Mouse (Mus musculus): ENCODE measurements around the gene Gm49450. TPM values are rescaled to one million over a fixed set of nuclear protein-coding genes. Genes with fewer than 3 reads are reported as not detected.
"Not testable (repeated sequence)": the region's sequence is repeated elsewhere in the genome, so short reads cannot be mapped to it uniquely, and the experiment has no call there.

Gm49450 gene
- polyA plus RNA-seq, 1 experiment from 2014 or later = not detected

GRCm38 (mm10) chr15:98941539-98941938 is 11.8 kb downstream of the Gm49450 start:
- H3K4me1 ChIP-seq (ENCODE audit: control insufficient read depth, insufficient read depth, low read length) = no peaks in the 10 kb centered on the region

GRCm38 (mm10) chr15:98940816-98941215 is 12.5 kb downstream of the Gm49450 start:
- Histone ChIP-seq H3K4me1 (ENCODE audit: control insufficient read depth, insufficient read depth, low read length) (no peaks in the 10 kb centered on the region), H3K4me3 (ENCODE audit: low read depth, low read length) (no peak overlapping the region), H3K27ac (replicated peaks; ENCODE audit: low read depth, low read length) (no peak overlapping the region), H3K9me3 (ENCODE audit: control insufficient read depth, low read length) (no peaks in the 10 kb centered on the region), H3K4me2 (ENCODE audit: low read depth, severe bottlenecking) (no peak overlapping the region; the same call in 1 of the 2 replicates), H3K9ac (ENCODE audit: low read length) (no peak overlapping the region), H3K27me3 (ENCODE audit: control insufficient read depth, insufficient read depth, low read length) (no peaks in the 10 kb centered on the region), H3K36me3 (ENCODE audit: control insufficient read depth, insufficient read depth, low read length) (no peaks in the 10 kb centered on the region)
- ATAC-seq (ENCODE audit: insufficient number of reproducible peaks, low FRiP score, low TSS enrichment, low read depth) (no peak), DNase-seq (ENCODE audit: low spot score) (no peak)
- WGBS = 74% methylated on average over 10 of the region's 10 CpGs

More at GRCm38 (mm10) chr15:98941539-98941938, 11.8 kb downstream of the Gm49450 start:
- H3K9ac ChIP-seq (ENCODE audit: low read length) = no peak overlapping the region
- no peaks in the 10 kb centered on the region for H3K9me3 ChIP-seq (ENCODE audit: control insufficient read depth, low read length)
- no peak overlapping the region for H3K27ac ChIP-seq (replicated peaks; ENCODE audit: low read depth, low read length)
- ATAC-seq (ENCODE audit: insufficient number of reproducible peaks, low FRiP score, low TSS enrichment, low read depth) (no peak), DNase-seq (ENCODE audit: low spot score) (no peak)
- H3K4me2 ChIP-seq (ENCODE audit: low read depth, severe bottlenecking) = no peak overlapping the region
- H3K27me3 ChIP-seq (ENCODE audit: control insufficient read depth, insufficient read depth, low read length) = no peaks in the 10 kb centered on the region
- H3K36me3 ChIP-seq (ENCODE audit: control insufficient read depth, insufficient read depth, low read length) = no peaks in the 10 kb centered on the region
- H3K4me3 ChIP-seq (ENCODE audit: low read depth, low read length) = no peak overlapping the region
- WGBS = 80% methylated on average over 2 of the region's 2 CpGs

DNA sequence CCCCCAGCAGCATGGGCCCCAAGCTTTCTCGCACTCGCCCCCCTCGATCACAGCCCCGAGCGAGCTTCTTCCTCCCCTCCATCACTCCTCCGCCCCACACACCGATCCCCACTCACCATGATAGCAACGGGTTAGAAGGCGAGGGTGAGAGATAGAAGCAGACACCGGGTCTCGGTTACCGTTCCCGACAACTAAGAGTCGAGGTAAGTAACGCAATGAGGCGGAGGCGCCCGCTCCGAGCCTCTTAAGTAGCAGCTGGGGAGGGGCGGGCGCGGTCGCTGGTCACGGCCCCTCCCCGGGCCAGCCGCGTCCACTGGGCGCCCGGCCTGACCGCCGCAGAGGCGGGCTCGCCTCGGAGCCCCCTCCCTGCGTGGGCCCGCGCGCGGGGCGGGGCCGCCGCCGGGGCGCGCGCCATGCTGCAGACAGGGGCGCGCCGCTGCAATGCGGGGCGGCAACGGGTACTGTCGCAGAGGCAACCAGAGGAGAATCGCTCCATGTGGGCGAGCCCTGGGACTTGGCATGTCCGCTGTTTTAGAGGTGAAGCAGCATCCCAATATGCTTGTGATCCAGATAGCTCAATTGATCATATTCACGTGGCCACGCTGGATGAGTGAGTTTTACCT is 19.0 kb downstream of the Gm49450 start, which contains the start of gene Tuba1b:
TSS of gene Tuba1b (minus strand) at position 349 of the 623 bp plus-strand sequence.
- under 1% methylated on average over 57 of the region's 58 CpGs for WGBS
- DNase-seq (ENCODE audit: low spot score) (peak; percentile 94), ATAC-seq (ENCODE audit: insufficient number of reproducible peaks, low FRiP score, low TSS enrichment, low read depth) (peak; percentile 89)
- Histone ChIP-seq H3K4me3 (ENCODE audit: low read depth, low read length) (peak within 1 kb of the TSS; percentile 82), H3K27ac (replicated peaks; ENCODE audit: low read depth, low read length) (peak within 1 kb of the TSS; percentile 92), H3K4me1 (ENCODE audit: control insufficient read depth, insufficient read depth, low read length) (peaks cover 9% of the 10 kb centered on the region), H3K4me2 (ENCODE audit: low read depth, severe bottlenecking) (peak within 1 kb of the TSS; percentile 89), H3K9me3 (ENCODE audit: control insufficient read depth, low read length) (no peaks in the 10 kb centered on the region), H3K36me3 (ENCODE audit: control insufficient read depth, insufficient read depth, low read length) (peaks cover 4% of the 10 kb centered on the region; the same call in 1 of the 2 replicates), H3K27me3 (ENCODE audit: control insufficient read depth, insufficient read depth, low read length) (no peaks in the 10 kb centered on the region), H3K9ac (ENCODE audit: low read length) (peak within 1 kb of the TSS; percentile 96)

DNA sequence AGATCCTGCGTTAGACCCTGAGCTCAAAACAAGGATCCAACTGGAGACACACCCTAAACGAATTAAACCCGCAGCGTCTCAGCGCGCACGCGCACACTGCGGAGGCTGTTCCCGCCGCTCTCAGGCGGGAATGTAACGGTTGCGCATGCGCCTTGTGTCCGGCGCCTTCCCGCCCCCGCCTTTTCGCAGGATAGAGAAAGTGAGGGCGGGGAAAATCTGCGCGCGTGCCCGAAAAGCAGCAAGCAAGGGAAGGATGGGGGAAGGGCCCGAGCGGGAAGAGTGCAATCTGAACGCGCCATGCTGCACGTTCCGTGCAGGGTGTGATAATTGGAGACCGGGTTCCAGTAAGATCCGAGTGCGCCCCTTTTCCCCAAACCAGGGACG is 19.5 kb downstream of the Gm49450 start:
- ATAC-seq (ENCODE audit: insufficient number of reproducible peaks, low FRiP score, low TSS enrichment, low read depth) (peak; percentile 82), DNase-seq (ENCODE audit: low spot score) (peak; percentile 99)
- H3K9ac ChIP-seq (ENCODE audit: low read length) = peak overlapping the region; percentile 96
- no peaks in the 10 kb centered on the region for H3K9me3 ChIP-seq (ENCODE audit: control insufficient read depth, low read length)
- peaks cover 4% of the 10 kb centered on the region; the same call in 1 of the 2 replicates for H3K36me3 ChIP-seq (ENCODE audit: control insufficient read depth, insufficient read depth, low read length)
- H3K27ac ChIP-seq (replicated peaks; ENCODE audit: low read depth, low read length) = peak overlapping the region; percentile 92
- H3K4me2 ChIP-seq (ENCODE audit: low read depth, severe bottlenecking) = peak overlapping the region; percentile 89
- no peaks in the 10 kb centered on the region for H3K27me3 ChIP-seq (ENCODE audit: control insufficient read depth, insufficient read depth, low read length)
- H3K4me1 ChIP-seq (ENCODE audit: control insufficient read depth, insufficient read depth, low read length) = peaks cover 10% of the 10 kb centered on the region
- WGBS = under 1% methylated on average over 35 of the region's 35 CpGs
- H3K4me3 ChIP-seq (ENCODE audit: low read depth, low read length) = peak overlapping the region; percentile 82

DNA sequence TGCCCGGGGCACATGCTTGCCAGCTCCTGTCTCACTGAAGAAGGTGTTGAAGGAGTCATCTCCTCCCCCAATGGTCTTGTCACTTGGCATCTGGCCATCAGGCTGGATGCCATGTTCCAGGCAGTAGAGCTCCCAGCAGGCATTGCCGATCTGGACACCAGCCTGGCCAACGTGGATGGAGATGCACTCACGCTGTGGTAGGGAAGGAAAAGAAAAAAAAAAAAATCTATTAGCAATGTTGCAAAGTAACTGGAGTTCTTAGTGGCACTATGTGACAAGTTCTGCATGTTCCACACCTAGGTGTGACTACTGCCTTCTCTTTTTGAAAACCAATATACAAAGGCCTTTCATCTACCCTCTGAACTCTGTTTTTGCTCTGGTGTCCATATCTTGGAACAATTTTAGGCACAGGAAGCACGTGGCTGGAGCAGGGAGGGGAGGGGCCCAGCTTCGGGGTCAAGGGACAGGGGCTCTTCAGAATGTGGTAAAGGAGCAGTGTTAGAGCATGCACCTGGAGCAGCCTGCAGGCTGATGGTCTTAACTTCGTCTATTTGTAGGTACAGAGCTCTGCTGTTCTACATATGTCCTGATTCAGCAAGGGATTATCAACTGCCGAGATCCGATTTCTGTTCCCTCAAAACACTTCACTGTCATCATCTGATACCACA is 20.2 kb downstream of the Gm49450 start:
- Histone ChIP-seq H3K4me2 (ENCODE audit: low read depth, severe bottlenecking) (peak overlapping the region; percentile 89), H3K4me1 (ENCODE audit: control insufficient read depth, insufficient read depth, low read length) (peaks cover 11% of the 10 kb centered on the region), H3K27ac (replicated peaks; ENCODE audit: low read depth, low read length) (peak overlapping the region; percentile 10; the same call in 1 of the 2 replicates), H3K9ac (ENCODE audit: low read length) (peak overlapping the region; percentile 71), H3K4me3 (ENCODE audit: low read depth, low read length) (peak overlapping the region; percentile 82)
- H3K36me3 ChIP-seq (ENCODE audit: control insufficient read depth, insufficient read depth, low read length); H3K27me3 ChIP-seq (ENCODE audit: control insufficient read depth, insufficient read depth, low read length); H3K9me3 ChIP-seq (ENCODE audit: control insufficient read depth, low read length); ATAC-seq (ENCODE audit: insufficient number of reproducible peaks, low FRiP score, low TSS enrichment, low read depth): not testable (repeated sequence)
- WGBS = 17% methylated on average over 8 of the region's 9 CpGs
- DNase-seq (ENCODE audit: low spot score) = peak; percentile 34

GRCm38 (mm10) chr15:98930998-98931397 is 22.4 kb downstream of the Gm49450 start:
- Histone ChIP-seq H3K27ac (replicated peaks; ENCODE audit: low read depth, low read length) (no peak overlapping the region), H3K9me3 (ENCODE audit: control insufficient read depth, low read length) (no peaks in the 10 kb centered on the region), H3K36me3 (ENCODE audit: control insufficient read depth, insufficient read depth, low read length) (peaks cover 4% of the 10 kb centered on the region; the same call in 1 of the 2 replicates), H3K9ac (ENCODE audit: low read length) (no peak overlapping the region), H3K4me2 (ENCODE audit: low read depth, severe bottlenecking) (no peak overlapping the region), H3K4me3 (ENCODE audit: low read depth, low read length) (no peak overlapping the region), H3K4me1 (ENCODE audit: control insufficient read depth, insufficient read depth, low read length) (peaks cover 11% of the 10 kb centered on the region), H3K27me3 (ENCODE audit: control insufficient read depth, insufficient read depth, low read length) (no peaks in the 10 kb centered on the region)
- ATAC-seq (ENCODE audit: insufficient number of reproducible peaks, low FRiP score, low TSS enrichment, low read depth) = no peak
- WGBS = 90% methylated on average over 3 of the region's 3 CpGs
- DNase-seq (ENCODE audit: low spot score) = no peak

DNA sequence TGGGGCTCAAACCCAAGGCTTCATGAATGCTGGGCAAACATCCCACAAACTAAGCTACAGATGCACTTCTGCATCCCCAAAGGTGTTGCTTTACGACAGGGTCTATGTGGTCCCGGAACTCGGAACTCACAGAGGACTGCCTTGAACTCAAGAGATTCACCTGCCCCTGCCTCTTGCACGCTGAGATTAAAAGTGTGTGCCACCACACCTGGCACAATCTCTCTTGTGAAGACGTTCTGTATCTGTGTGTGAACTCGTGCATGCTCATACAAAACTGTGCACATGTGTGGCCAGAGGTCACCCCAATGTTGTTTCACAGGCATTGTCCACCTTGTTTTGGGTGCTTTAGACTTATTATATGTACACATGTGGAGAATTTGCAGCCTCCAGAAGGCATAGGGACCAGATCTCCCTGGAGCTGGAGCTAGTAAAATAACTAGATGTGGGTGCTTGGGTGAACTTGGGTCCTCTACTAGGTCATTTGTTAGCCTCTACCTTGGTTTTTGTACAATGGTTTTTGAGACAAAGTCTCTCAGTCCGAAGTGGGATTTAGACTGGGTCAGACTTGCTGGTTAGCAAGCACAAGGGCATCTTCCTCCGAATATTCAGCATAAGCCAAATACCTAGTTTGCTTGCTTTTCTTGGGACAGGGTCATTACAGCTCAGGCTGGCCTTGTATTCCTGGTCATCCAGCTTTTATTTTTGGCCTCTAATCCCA is 23.2 kb downstream of the Gm49450 start:
- peaks cover 6% of the 10 kb centered on the region; the same call in 1 of the 2 replicates for H3K4me1 ChIP-seq (ENCODE audit: control insufficient read depth, insufficient read depth, low read length)
- H3K36me3 ChIP-seq (ENCODE audit: control insufficient read depth, insufficient read depth, low read length) = peaks cover 4% of the 10 kb centered on the region; the same call in 1 of the 2 replicates
- no peak overlapping the region for H3K4me2 ChIP-seq (ENCODE audit: low read depth, severe bottlenecking)
- H3K9ac ChIP-seq (ENCODE audit: low read length) = no peak overlapping the region
- no peak for ATAC-seq (ENCODE audit: insufficient number of reproducible peaks, low FRiP score, low TSS enrichment, low read depth)
- H3K4me3 ChIP-seq (ENCODE audit: low read depth, low read length) = no peak overlapping the region
- no peak for DNase-seq (ENCODE audit: low spot score)
- 51% methylated on average over 8 of the region's 8 CpGs for WGBS
- no peaks in the 10 kb centered on the region for H3K9me3 ChIP-seq (ENCODE audit: control insufficient read depth, low read length)
- no peaks in the 10 kb centered on the region for H3K27me3 ChIP-seq (ENCODE audit: control insufficient read depth, insufficient read depth, low read length)
- no peak overlapping the region for H3K27ac ChIP-seq (replicated peaks; ENCODE audit: low read depth, low read length)

GRCm38 (mm10) chr15:98928598-98929240 is 24.6 kb downstream of the Gm49450 start:
- no peak overlapping the region for H3K9ac ChIP-seq (ENCODE audit: low read length)
- H3K36me3 ChIP-seq (ENCODE audit: control insufficient read depth, insufficient read depth, low read length) = peaks cover 4% of the 10 kb centered on the region; the same call in 1 of the 2 replicates
- DNase-seq (ENCODE audit: low spot score) = peak; percentile 80
- H3K4me3 ChIP-seq (ENCODE audit: low read depth, low read length) = no peak overlapping the region
- peaks cover 5% of the 10 kb centered on the region; the same call in 1 of the 2 replicates for H3K4me1 ChIP-seq (ENCODE audit: control insufficient read depth, insufficient read depth, low read length)
- WGBS = 17% methylated on average over 13 of the region's 13 CpGs
- 0 out of 2 replicates have a peak, but pooled peaks have one; percentile 11 for ATAC-seq (ENCODE audit: insufficient number of reproducible peaks, low FRiP score, low TSS enrichment, low read depth)
- no peaks in the 10 kb centered on the region for H3K27me3 ChIP-seq (ENCODE audit: control insufficient read depth, insufficient read depth, low read length)
- H3K4me2 ChIP-seq (ENCODE audit: low read depth, severe bottlenecking) = no peak overlapping the region
- H3K9me3 ChIP-seq (ENCODE audit: control insufficient read depth, low read length) = no peaks in the 10 kb centered on the region
- no peak overlapping the region for H3K27ac ChIP-seq (replicated peaks; ENCODE audit: low read depth, low read length)

All from limb, embryonic 11.5 days (tissue).